Comparison of ENCODE assay signal across 9 mouse cellular contexts in genomic region chr16:64771431-64771818, GRCm38 (mm10). TPM values are rescaled to one million over a fixed set of nuclear protein-coding genes. Genes with fewer than 3 reads are reported as not detected.
A peak's percentile ranks its signal among the peaks of the same experiment; 100 is the strongest.
DNase-seq lines count a peak whose midpoint lies in the region; ATAC-seq and TF ChIP-seq lines count a peak whose summit lies in the region.
"Had no signal": no experiment of that assay in that cellular context is flagged by ENCODE, and none has a peak within 500 bp of the region (broad histone marks: within the 10 kb centered on the region; RNA-seq: fewer than 3 reads in every experiment).

No protein-coding gene starts in this region.

- no peak for ATAC-seq in heart, embryonic 12.5 days (ENCODE audit: insufficient number of reproducible peaks, low FRiP score)
- ATAC-seq in heart, postnatal 0 days (ENCODE audit: insufficient read depth, low read depth): no peak
- ATAC-seq in midbrain, embryonic 11.5 days (ENCODE audit: low FRiP score): peak; percentile 15; the same call in 1 of the 2 replicates
- no peak for ATAC-seq in granulocyte monocyte progenitor cell, adult 5-6 weeks (replicated peaks; ENCODE audit: poor library complexity, severe bottlenecking)

- intact Hi-C loops in heart, postnatal 14 days (cut with DNase I): loop anchor here (5.0 kb wide), 2 partner anchors 81 to 101 kb away; partner anchors contain the start of genes Cggbp1 and Zfp654
- intact Hi-C loops in left cerebral cortex, postnatal 36 days (cut with DNase I): loop anchor here (2.0 kb wide), 1 partner anchor 79 kb away; the partner anchor contains the start of genes Cggbp1 and Zfp654

- 86% methylated on average over 2 of the region's 2 CpGs for WGBS in heart, embryonic 12.5 days
- 88% methylated on average over 2 of the region's 2 CpGs for WGBS in heart, postnatal 0 days
- WGBS in midbrain, embryonic 11.5 days: 93% methylated on average over 2 of the region's 2 CpGs

- no peak for DNase-seq in heart, postnatal 14 days
- DNase-seq in NIH3T3 (ENCODE audit: low read depth): peak; percentile 5
- no peak for DNase-seq in heart, postnatal 0 days (ENCODE audit: low spot score)
- no peak for DNase-seq in midbrain, embryonic 11.5 days (ENCODE audit: low spot score, missing footprints)
- no peak for DNase-seq in left cerebral cortex, postnatal 36 days (ENCODE audit: low spot score in 2 of 2)
- DNase-seq in spleen, postnatal 10 days (ENCODE audit: low spot score in 2 of 2): no peak

- H3K4me1 ChIP-seq in heart, embryonic 12.5 days (replicated peaks): peaks cover 3% of the 10 kb centered on the region; the same call in 1 of the 2 replicates
- H3K4me1 ChIP-seq in heart, postnatal 0 days (ENCODE audit: control insufficient read depth, insufficient read depth): peaks cover 6% of the 10 kb centered on the region; the same call in 1 of the 2 replicates
- H3K4me1 ChIP-seq in midbrain, embryonic 11.5 days (ENCODE audit: control insufficient read depth, insufficient read depth, low read length): no peaks in the 10 kb centered on the region

- no peak overlapping the region; the same call in 1 of the 2 replicates for H3K27ac ChIP-seq in heart, embryonic 12.5 days (ENCODE audit: poor library complexity, severe bottlenecking)
- H3K27ac ChIP-seq in heart, postnatal 0 days (ENCODE audit: low read depth): peak overlapping the region; percentile 92; the same call in 1 of the 2 replicates
- H3K27ac ChIP-seq in midbrain, embryonic 11.5 days (ENCODE audit: low read depth, low read length): no peak overlapping the region

- H3K9ac ChIP-seq in heart, embryonic 12.5 days: no peak overlapping the region
- H3K9ac ChIP-seq in heart, postnatal 0 days (replicated peaks; ENCODE audit: low read depth, low read length): peak overlapping the region; percentile 94; the same call in 1 of the 2 replicates
- peak overlapping the region; percentile 86 for H3K9ac ChIP-seq in midbrain, embryonic 11.5 days (ENCODE audit: low read length)

- H3K9me3 ChIP-seq in heart, embryonic 12.5 days (replicated peaks): no peaks in the 10 kb centered on the region
- no peaks in the 10 kb centered on the region for H3K9me3 ChIP-seq in heart, postnatal 0 days (replicated peaks; ENCODE audit: control insufficient read depth, low read length)
- no peaks in the 10 kb centered on the region for H3K9me3 ChIP-seq in midbrain, embryonic 11.5 days (ENCODE audit: control insufficient read depth, low read length)

- peak overlapping the region; percentile 68 for H3K4me2 ChIP-seq in heart, embryonic 12.5 days
- H3K4me2 ChIP-seq in heart, postnatal 0 days (ENCODE audit: low read depth, low read length): peak overlapping the region; percentile 67
- peak overlapping the region; percentile 52; the same call in 1 of the 2 replicates for H3K4me2 ChIP-seq in midbrain, embryonic 11.5 days

- no peak for TF ChIP-seq CTCF in heart, postnatal 0 days (IDR thresholded peaks at IDR 0.05; ENCODE audit: low read depth)

- H3K4me3 ChIP-seq in heart, embryonic 12.5 days: peak overlapping the region; percentile 100
- peak overlapping the region; percentile 89 for H3K4me3 ChIP-seq in heart, postnatal 0 days (ENCODE audit: low read depth, low read length)
- H3K4me3 ChIP-seq in midbrain, embryonic 11.5 days (ENCODE audit: low read depth, low read length): peak overlapping the region; percentile 87

- no peak for TF ChIP-seq EP300 in heart, postnatal 0 days (IDR thresholded peaks at IDR 0.05; ENCODE audit: low read depth)

- H3K36me3 ChIP-seq in heart, embryonic 12.5 days: peaks cover 10% of the 10 kb centered on the region
- peaks cover 8% of the 10 kb centered on the region; the same call in 1 of the 2 replicates for H3K36me3 ChIP-seq in heart, postnatal 0 days (replicated peaks; ENCODE audit: control insufficient read depth, insufficient read depth, low read length)
- no peaks in the 10 kb centered on the region for H3K36me3 ChIP-seq in midbrain, embryonic 11.5 days (ENCODE audit: control insufficient read depth, insufficient read depth, low read length)

- H3K27me3 ChIP-seq in heart, embryonic 12.5 days (replicated peaks): no peaks in the 10 kb centered on the region; the same call in 1 of the 2 replicates
- H3K27me3 ChIP-seq in heart, postnatal 0 days (ENCODE audit: control insufficient read depth, insufficient read depth, low read length): no peaks in the 10 kb centered on the region
- no peaks in the 10 kb centered on the region for H3K27me3 ChIP-seq in midbrain, embryonic 11.5 days (ENCODE audit: control insufficient read depth, insufficient read depth, low read length)
- H3K27me3 ChIP-seq: Patski had no signal

RNA-seq across cellular contexts. Expression of gene 4930453N24Rik, which starts 0.5 kb away (rescaled TPM):
- polyA plus RNA-seq in heart, embryonic 12.5 days (2016; fragmentation: Nextera tagmentation; extraction: Ambion mirVana): 17.0 and 17.2 TPM in 2 replicates
- 10 to 100 TPM; 24.5 to 24.6 TPM for total RNA-seq in heart, postnatal 14 days (2021)
- total RNA-seq in heart, postnatal 0 days (2014; rRNA removed; ENCODE audit: low replicate concordance): 11.9 and 12.2 TPM in 2 replicates
- 17.7 and 19.2 TPM in 2 replicates for polyA plus RNA-seq in heart, postnatal 0 days (2015; fragmentation: Nextera tagmentation; extraction: Ambion mirVana)
- polyA plus RNA-seq in midbrain, embryonic 11.5 days (2014; fragmentation: Nextera tagmentation; extraction: Ambion mirVana): 33.0 and 33.3 TPM in 2 replicates
- total RNA-seq in granulocyte monocyte progenitor cell, adult 5-6 weeks (2014; fragmentation: Nextera tagmentation): 26.0 and 32.7 TPM in 2 replicates
- 21.5 and 25.9 TPM in 2 replicates for total RNA-seq in granulocyte monocyte progenitor cell, adult 5-6 weeks (2017)
- total RNA-seq in left cerebral cortex, postnatal 36 days (2021): 10 to 100 TPM; 23.3 to 25.4 TPM
